Mouse (Mus musculus): Measurements from ENCODE around the gene Mpp5. TPM values are rescaled to one million over a fixed set of nuclear protein-coding genes. Genes with fewer than 3 reads are reported as not detected.

The Mpp5 gene
- total and polyA plus RNA-seq, 2 experiments from 2014 or later, result 10.2 to 13.2 TPM

DNA sequence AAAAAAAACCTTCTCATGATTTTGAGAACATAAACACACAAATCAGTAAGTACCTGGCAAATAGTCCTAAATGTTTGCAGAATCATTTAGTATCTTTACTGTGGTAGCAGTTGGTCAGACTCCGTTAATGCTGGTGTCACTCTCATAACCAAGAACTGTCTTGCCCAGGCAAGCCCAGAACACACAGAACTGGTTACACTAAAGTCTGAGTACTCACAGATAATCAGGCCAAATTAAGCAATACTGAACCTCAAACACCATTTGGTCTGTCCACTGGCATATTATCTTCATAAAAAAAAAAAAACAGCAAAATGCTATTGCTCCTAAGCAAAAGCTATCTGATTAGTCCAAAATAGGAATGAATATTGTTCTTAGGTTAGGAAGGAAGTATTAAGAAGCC, 93.7 kb downstream of the Mpp5 start:
- H3K4me3 ChIP-seq (ENCODE audit: low read depth, low read length), result no peak overlapping the region
- H3K27me3 ChIP-seq (ENCODE audit: control insufficient read depth, insufficient read depth, low read length), result no peaks in the 10 kb centered on the region
- peaks cover 71% of the 10 kb centered on the region for H3K36me3 ChIP-seq (replicated peaks; ENCODE audit: control insufficient read depth, insufficient read depth, low read length)
- H3K27ac ChIP-seq (ENCODE audit: low read depth), result no peak overlapping the region
- no peak for TF ChIP-seq EP300 (IDR thresholded peaks at IDR 0.05; ENCODE audit: low read depth)
- TF ChIP-seq CTCF (IDR thresholded peaks at IDR 0.05; ENCODE audit: low read depth), result no peak
- H3K4me1 ChIP-seq (ENCODE audit: control insufficient read depth, insufficient read depth), result no peaks in the 10 kb centered on the region
- no peak overlapping the region for H3K9ac ChIP-seq (replicated peaks; ENCODE audit: low read depth, low read length)
- ATAC-seq (ENCODE audit: insufficient read depth, low read depth) (no peak), DNase-seq (ENCODE audit: low spot score) (no peak)
- no peak overlapping the region for H3K4me2 ChIP-seq (ENCODE audit: low read depth, low read length)
- WGBS, result 92% methylated on average over 1 of the region's 1 CpGs
- no peaks in the 10 kb centered on the region for H3K9me3 ChIP-seq (replicated peaks; ENCODE audit: control insufficient read depth, low read length)

DNA sequence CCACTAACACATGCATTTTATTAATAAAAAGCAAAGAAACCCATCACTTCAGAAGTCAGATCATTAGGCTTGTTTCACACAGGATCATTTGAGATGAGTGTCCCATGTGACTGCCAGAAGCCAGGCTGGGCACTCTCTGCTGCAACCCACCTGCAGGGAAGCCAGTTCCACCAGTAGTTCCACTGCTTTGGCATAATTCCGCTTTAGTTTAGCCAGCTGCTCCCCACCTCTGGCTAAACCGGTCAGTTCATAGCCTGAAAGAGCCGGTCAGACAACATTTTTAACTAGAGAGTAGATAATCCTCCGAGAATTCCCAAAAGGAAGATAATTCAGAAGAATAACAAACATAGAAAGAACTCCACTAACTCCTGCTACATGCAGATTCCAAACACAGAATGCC, 99.5 kb downstream of the Mpp5 start:
- no peaks in the 10 kb centered on the region for H3K9me3 ChIP-seq (replicated peaks; ENCODE audit: control insufficient read depth, low read length)
- H3K4me3 ChIP-seq (ENCODE audit: low read depth, low read length), result no peak overlapping the region
- H3K4me1 ChIP-seq (ENCODE audit: control insufficient read depth, insufficient read depth), result no peaks in the 10 kb centered on the region
- 89% methylated on average over 4 of the region's 4 CpGs for WGBS
- DNase-seq (ENCODE audit: low spot score), result no peak
- H3K9ac ChIP-seq (replicated peaks; ENCODE audit: low read depth, low read length), result no peak overlapping the region
- H3K36me3 ChIP-seq (replicated peaks; ENCODE audit: control insufficient read depth, insufficient read depth, low read length), result peaks cover 60% of the 10 kb centered on the region
- H3K27me3 ChIP-seq (ENCODE audit: control insufficient read depth, insufficient read depth, low read length), result no peaks in the 10 kb centered on the region
- H3K4me2 ChIP-seq (ENCODE audit: low read depth, low read length), result no peak overlapping the region
- no peak for TF ChIP-seq CTCF (IDR thresholded peaks at IDR 0.05; ENCODE audit: low read depth)
- no peak for TF ChIP-seq EP300 (IDR thresholded peaks at IDR 0.05; ENCODE audit: low read depth)
- ATAC-seq (ENCODE audit: insufficient read depth, low read depth), result no peak
- H3K27ac ChIP-seq (ENCODE audit: low read depth), result no peak overlapping the region

DNA sequence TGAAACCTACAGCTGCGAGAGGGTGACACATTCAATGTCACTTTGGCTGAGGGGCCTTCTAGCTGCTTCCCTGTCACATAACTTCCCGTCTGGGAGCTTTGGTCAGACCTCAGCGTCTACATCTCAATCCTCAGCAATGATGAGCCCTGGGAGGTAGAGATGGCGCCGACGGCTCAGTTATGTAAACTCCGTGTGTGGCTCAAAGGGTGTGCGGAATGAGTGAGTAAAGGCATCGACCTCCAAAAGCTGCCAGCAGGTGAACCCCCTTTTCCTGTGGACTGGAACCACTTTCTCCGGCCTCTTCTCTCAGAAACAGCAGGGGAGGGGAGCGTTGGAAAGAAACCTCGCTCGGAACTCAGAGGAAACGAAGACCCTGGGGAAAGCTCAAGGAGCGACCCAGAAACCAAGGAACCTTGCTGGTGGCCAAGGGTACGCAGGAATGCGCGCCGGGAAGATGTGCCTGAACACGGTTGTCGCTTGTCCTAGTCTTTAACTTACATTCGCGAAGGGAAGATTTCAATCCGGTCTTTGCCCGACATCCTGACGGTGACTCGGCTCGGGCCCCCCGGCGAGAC, 112.3 kb downstream of the Mpp5 start:
- H3K27me3 ChIP-seq (ENCODE audit: control insufficient read depth, insufficient read depth, low read length), result no peaks in the 10 kb centered on the region
- ATAC-seq (ENCODE audit: insufficient read depth, low read depth) (peak; percentile 3), DNase-seq (ENCODE audit: low spot score) (peak; percentile 53)
- peaks cover 22% of the 10 kb centered on the region for H3K4me1 ChIP-seq (ENCODE audit: control insufficient read depth, insufficient read depth)
- no peaks in the 10 kb centered on the region for H3K9me3 ChIP-seq (replicated peaks; ENCODE audit: control insufficient read depth, low read length)
- peak overlapping the region; percentile 65 for H3K9ac ChIP-seq (replicated peaks; ENCODE audit: low read depth, low read length)
- H3K4me3 ChIP-seq (ENCODE audit: low read depth, low read length), result peak overlapping the region; percentile 91
- H3K36me3 ChIP-seq (replicated peaks; ENCODE audit: control insufficient read depth, insufficient read depth, low read length), result peaks cover 3% of the 10 kb centered on the region; the same call in 1 of the 2 replicates
- under 1% methylated on average over 30 of the region's 30 CpGs for WGBS
- TF ChIP-seq EP300 (IDR thresholded peaks at IDR 0.05; ENCODE audit: low read depth) (no peak), CTCF (IDR thresholded peaks at IDR 0.05; ENCODE audit: low read depth) (no peak)
- peak overlapping the region; percentile 76 for H3K27ac ChIP-seq (ENCODE audit: low read depth)
- H3K4me2 ChIP-seq (ENCODE audit: low read depth, low read length), result peak overlapping the region; percentile 88

DNA sequence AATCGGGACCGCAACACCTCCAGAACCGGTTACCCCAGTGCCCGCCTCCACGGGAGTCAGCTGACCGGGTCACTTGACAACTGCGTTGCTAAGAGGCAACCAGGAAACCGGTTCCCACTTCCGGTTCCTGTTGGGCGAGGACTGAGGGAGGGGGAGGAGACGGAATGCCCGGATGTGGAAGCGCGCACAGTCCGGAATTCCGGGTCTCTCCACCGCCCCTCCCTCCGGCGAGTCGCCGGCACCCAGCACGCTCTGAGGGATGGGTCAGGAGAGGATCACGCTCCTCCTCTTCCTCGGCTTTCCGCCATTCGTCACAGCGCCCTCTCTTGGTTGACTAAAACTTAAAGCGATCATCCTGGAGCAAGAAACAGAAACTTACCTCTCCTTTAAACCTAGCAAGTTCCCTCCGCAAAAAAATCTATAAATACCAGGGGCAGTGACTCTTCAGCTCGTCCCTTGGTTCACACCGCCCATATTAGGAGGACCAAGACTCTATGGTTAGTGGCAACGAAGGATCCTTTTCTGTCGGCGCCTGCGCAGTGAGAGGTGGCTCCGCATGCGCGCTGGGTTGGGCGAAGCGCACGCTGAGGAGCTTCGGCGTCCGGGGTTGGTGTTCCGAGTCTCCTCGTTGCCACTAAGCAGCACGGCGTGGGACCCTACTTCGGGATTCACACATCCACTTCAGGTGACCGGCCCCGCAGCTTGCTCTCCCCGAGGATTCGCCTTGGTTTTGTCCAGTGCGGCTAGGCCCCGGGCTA, 113.0 kb downstream of the Mpp5 start, which contains the start of the genes Atp6v1d and Eif2s1:
Atp6v1d (minus strand) TSS at position 143 of the 758 bp plus-strand sequence.
Eif2s1 (plus strand) TSS at position 324 of the 758 bp plus-strand sequence.
- peak within 1 kb of the TSS; percentile 93 for H3K27ac ChIP-seq (ENCODE audit: low read depth)
- no peaks in the 10 kb centered on the region for H3K9me3 ChIP-seq (replicated peaks; ENCODE audit: control insufficient read depth, low read length)
- DNase-seq (ENCODE audit: low spot score) (peak; percentile 99), ATAC-seq (ENCODE audit: insufficient read depth, low read depth) (peak; percentile 100)
- H3K27me3 ChIP-seq (ENCODE audit: control insufficient read depth, insufficient read depth, low read length), result no peaks in the 10 kb centered on the region
- peaks cover under 1% of the 10 kb centered on the region; the same call in 1 of the 2 replicates for H3K36me3 ChIP-seq (replicated peaks; ENCODE audit: control insufficient read depth, insufficient read depth, low read length)
- WGBS, result 1% methylated on average over 55 of the region's 55 CpGs
- peaks cover 22% of the 10 kb centered on the region for H3K4me1 ChIP-seq (ENCODE audit: control insufficient read depth, insufficient read depth)
- peak within 1 kb of the TSS; percentile 91 for H3K4me3 ChIP-seq (ENCODE audit: low read depth, low read length)
- H3K9ac ChIP-seq (replicated peaks; ENCODE audit: low read depth, low read length), result peak within 1 kb of the TSS; percentile 92
- TF ChIP-seq CTCF (IDR thresholded peaks at IDR 0.05; ENCODE audit: low read depth) (peak; percentile 84), EP300 (IDR thresholded peaks at IDR 0.05; ENCODE audit: low read depth) (peak; percentile 72; the same call in 1 of the 2 replicates)
- peak within 1 kb of the TSS; percentile 88 for H3K4me2 ChIP-seq (ENCODE audit: low read depth, low read length)

DNA sequence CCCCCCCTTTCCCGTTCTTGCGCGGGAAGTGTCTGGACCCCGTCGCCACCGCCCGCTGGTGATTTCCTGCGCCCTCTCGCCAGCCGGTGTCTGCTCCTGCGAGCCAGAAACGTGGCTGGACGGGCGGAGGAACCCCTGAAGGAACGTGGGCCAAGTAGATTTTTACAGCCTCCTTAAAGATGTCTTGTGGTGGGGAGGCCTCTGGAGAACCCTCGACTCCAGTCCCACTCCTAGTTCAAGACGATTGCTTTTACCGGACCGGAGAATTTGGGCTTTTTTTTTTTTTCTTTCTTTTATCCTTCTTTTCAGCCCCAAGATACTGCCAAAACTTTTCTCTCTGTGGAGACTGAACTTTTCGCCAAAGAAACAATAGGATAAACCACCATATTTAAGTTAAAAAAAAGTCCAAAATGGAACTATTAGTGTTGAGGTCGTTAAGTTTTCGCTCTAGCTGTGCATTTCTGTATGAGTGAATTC, 113.6 kb downstream of the Mpp5 start:
- peak overlapping the region; percentile 92 for H3K9ac ChIP-seq (replicated peaks; ENCODE audit: low read depth, low read length)
- no peaks in the 10 kb centered on the region for H3K27me3 ChIP-seq (ENCODE audit: control insufficient read depth, insufficient read depth, low read length)
- DNase-seq (ENCODE audit: low spot score) (no peak), ATAC-seq (ENCODE audit: insufficient read depth, low read depth) (peak; percentile 31)
- H3K36me3 ChIP-seq (replicated peaks; ENCODE audit: control insufficient read depth, insufficient read depth, low read length), result peaks cover 5% of the 10 kb centered on the region
- TF ChIP-seq EP300 (IDR thresholded peaks at IDR 0.05; ENCODE audit: low read depth) (no peak), CTCF (IDR thresholded peaks at IDR 0.05; ENCODE audit: low read depth) (no peak)
- H3K4me3 ChIP-seq (ENCODE audit: low read depth, low read length), result peak overlapping the region; percentile 91
- H3K27ac ChIP-seq (ENCODE audit: low read depth), result peak overlapping the region; percentile 93
- H3K9me3 ChIP-seq (replicated peaks; ENCODE audit: control insufficient read depth, low read length), result no peaks in the 10 kb centered on the region
- peaks cover 22% of the 10 kb centered on the region for H3K4me1 ChIP-seq (ENCODE audit: control insufficient read depth, insufficient read depth)
- 0% methylated on average over 22 of the region's 22 CpGs for WGBS
- peak overlapping the region; percentile 88 for H3K4me2 ChIP-seq (ENCODE audit: low read depth, low read length)

Data from heart, postnatal 0 days (tissue).